Mouse (Mus musculus): ENCODE data around the gene Mettl7a1. TPM values are rescaled to one million over a fixed set of nuclear protein-coding genes. Genes with fewer than 3 reads are reported as not detected.
"Not testable (repeated sequence)": the region's sequence is repeated elsewhere in the genome, so short reads cannot be mapped to it uniquely, and the experiment has no call there.

Gene Mettl7a1
- polyA plus RNA-seq, 1 experiment from 2014 or later, result 19.0 TPM

DNA sequence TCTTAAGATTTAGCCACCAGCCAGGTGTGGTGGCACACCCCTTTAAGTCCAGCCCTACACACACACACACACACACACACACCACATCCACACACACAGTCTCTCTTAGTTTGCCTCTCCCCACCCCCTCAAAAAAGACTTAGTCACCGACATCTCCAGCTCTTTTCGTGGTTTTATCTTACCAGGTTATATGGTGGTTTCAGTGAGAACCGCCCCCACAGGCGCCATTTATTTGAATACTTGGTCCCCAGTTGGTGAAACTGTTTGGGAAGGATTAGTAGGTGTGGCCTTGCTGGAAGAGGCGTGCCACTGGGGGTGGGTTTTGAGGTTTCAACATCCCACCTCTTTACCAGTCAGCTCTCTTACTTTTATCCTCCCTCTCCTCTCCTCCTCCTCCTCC lies 6.1 kb upstream of the Mettl7a1 start:
- no peaks in the 10 kb centered on the region for H3K4me1 ChIP-seq (ENCODE audit: insufficient read depth, low read length)
- no peak overlapping the region for H3K27ac ChIP-seq (ENCODE audit: low read length)
- H3K9me3 ChIP-seq (ENCODE audit: low read length), result no peaks in the 10 kb centered on the region
- H3K36me3 ChIP-seq (ENCODE audit: insufficient read depth, low read length), result no peaks in the 10 kb centered on the region
- H3K4me2 ChIP-seq (replicated peaks; ENCODE audit: low read depth, low read length), result no peak overlapping the region
- 89% methylated on average over 5 of the region's 5 CpGs for WGBS
- ATAC-seq (ENCODE audit: low FRiP score, low TSS enrichment), result no peak
- H3K4me3 ChIP-seq (ENCODE audit: low read length), result no peak overlapping the region
- no peak overlapping the region for H3K9ac ChIP-seq (replicated peaks; ENCODE audit: low read length)
- H3K27me3 ChIP-seq (ENCODE audit: insufficient read depth, low read length), result no peaks in the 10 kb centered on the region

DNA sequence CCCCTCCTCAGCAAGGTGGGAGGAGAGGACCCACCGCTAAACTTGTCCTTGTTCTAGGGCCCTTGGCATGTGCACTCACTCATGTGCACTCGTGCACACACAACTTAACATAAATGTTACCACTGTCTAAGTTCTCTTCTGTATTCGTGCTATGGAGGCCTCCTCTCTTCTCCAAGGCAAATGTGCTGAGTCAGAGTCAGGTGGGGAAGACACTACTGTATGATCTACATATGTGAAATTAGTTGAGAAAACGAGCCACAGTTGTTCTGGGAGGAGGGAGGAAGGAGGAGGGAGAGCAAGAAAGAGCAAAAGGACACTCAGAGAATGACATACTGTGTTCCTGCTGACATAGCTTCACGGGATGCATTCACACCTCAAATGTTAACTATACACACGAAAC lies 3.4 kb upstream of the Mettl7a1 start:
- WGBS, result 69% methylated on average over 6 of the region's 6 CpGs
- H3K4me3 ChIP-seq (ENCODE audit: low read length), result no peak overlapping the region
- no peak overlapping the region for H3K4me2 ChIP-seq (replicated peaks; ENCODE audit: low read depth, low read length)
- no peak overlapping the region for H3K27ac ChIP-seq (ENCODE audit: low read length)
- no peaks in the 10 kb centered on the region for H3K27me3 ChIP-seq (ENCODE audit: insufficient read depth, low read length)
- H3K4me1 ChIP-seq (ENCODE audit: insufficient read depth, low read length), result peaks cover under 1% of the 10 kb centered on the region; the same call in 1 of the 2 replicates
- H3K9me3 ChIP-seq (ENCODE audit: low read length), result no peaks in the 10 kb centered on the region
- H3K36me3 ChIP-seq (ENCODE audit: insufficient read depth, low read length), result no peaks in the 10 kb centered on the region
- no peak overlapping the region for H3K9ac ChIP-seq (replicated peaks; ENCODE audit: low read length)
- no peak for ATAC-seq (ENCODE audit: low FRiP score, low TSS enrichment)

DNA sequence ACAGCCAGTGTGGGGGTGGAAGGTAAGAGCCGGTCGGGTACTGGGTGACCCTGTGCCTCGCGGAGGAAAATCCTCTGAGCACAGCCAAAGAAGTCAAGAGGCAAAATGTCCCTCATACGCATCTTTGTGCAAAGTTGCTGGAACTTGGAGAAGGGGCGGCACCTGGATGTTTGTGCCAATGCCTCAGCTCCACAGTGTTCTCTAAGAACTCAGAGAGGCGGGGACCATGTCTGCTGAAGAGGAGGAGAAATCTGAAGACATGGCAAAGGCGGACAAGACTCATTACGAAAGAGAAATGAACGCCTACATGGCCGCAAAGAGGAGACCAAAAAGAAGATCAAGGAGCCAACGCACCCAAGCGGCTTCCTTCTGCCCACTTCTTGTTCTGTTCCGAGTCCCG lies 2.4 kb upstream of the Mettl7a1 start:
- Histone ChIP-seq H3K4me2 (replicated peaks; ENCODE audit: low read depth, low read length) (no peak overlapping the region), H3K9me3 (ENCODE audit: low read length) (no peaks in the 10 kb centered on the region), H3K4me3 (ENCODE audit: low read length) (no peak overlapping the region), H3K36me3 (ENCODE audit: insufficient read depth, low read length) (no peaks in the 10 kb centered on the region), H3K9ac (replicated peaks; ENCODE audit: low read length) (no peak overlapping the region), H3K4me1 (ENCODE audit: insufficient read depth, low read length) (peaks cover 8% of the 10 kb centered on the region; the same call in 1 of the 2 replicates), H3K27ac (ENCODE audit: low read length) (no peak overlapping the region), H3K27me3 (ENCODE audit: insufficient read depth, low read length) (no peaks in the 10 kb centered on the region)
- 82% methylated on average over 15 of the region's 15 CpGs for WGBS
- no peak for ATAC-seq (ENCODE audit: low FRiP score, low TSS enrichment)

DNA sequence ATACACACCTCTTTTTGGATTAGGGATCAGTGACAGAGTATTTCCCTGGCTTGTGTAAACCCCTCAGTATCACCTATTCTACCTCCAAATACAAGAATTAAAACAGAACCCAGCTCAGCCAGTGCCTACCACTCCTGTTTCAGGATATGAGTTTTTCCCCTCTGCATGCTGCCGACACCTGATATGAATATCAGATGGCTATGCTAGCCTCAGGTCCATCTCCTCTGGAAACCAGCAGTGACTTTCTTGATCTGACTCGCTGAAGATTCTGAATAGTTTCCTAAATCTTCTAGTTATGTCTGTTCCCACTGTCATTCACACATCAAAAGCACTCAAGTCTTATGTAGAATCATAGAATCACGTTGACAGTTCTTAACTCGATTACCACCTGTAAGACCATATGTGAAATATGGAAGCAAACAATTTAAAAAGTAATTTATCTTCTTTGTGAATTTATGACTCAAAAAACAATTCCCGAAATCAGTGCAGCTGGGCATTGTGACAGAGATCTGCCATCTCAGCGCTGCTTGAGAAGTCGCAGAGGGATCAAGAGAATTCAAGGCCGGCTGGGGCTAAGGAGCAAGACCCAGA lies 417 bp upstream of the Mettl7a1 start:
- no peak for ATAC-seq (ENCODE audit: low FRiP score, low TSS enrichment)
- Histone ChIP-seq H3K36me3 (ENCODE audit: insufficient read depth, low read length) (no peaks in the 10 kb centered on the region), H3K27ac (ENCODE audit: low read length) (peak overlapping the region; percentile 92), H3K27me3 (ENCODE audit: insufficient read depth, low read length) (no peaks in the 10 kb centered on the region), H3K4me3 (ENCODE audit: low read length) (peak overlapping the region; percentile 59), H3K4me1 (ENCODE audit: insufficient read depth, low read length) (peaks cover 8% of the 10 kb centered on the region; the same call in 1 of the 2 replicates), H3K9ac (replicated peaks; ENCODE audit: low read length) (no peak overlapping the region), H3K4me2 (replicated peaks; ENCODE audit: low read depth, low read length) (peak overlapping the region; percentile 77), H3K9me3 (ENCODE audit: low read length) (no peaks in the 10 kb centered on the region)
- 40% methylated on average over 8 of the region's 8 CpGs for whole genome bisulfite sequencing

DNA sequence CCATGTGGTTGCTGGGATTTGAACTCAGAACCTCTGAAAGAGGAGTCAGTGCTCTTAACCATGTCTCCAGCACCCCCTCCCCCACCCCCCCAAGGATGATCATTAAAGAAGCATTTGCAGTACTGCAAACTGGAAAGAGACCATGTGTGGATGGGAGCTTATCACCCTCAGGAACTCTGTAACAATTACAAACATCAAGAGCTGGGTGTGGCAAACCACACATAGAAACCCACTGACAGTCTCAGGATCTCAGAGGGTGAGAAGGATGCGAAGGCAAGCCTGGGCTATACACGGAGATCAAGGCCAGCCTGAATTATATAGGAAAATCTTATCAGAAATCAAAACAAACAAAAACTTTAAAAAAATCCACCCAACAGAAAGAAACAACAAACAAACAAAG lies 2.3 kb downstream of the Mettl7a1 start:
- Histone ChIP-seq H3K4me2 (replicated peaks; ENCODE audit: low read depth, low read length) (peak overlapping the region; percentile 77; the same call in 1 of the 2 replicates), H3K9ac (replicated peaks; ENCODE audit: low read length) (no peak overlapping the region), H3K4me1 (ENCODE audit: insufficient read depth, low read length) (peaks cover 8% of the 10 kb centered on the region; the same call in 1 of the 2 replicates), H3K27me3 (ENCODE audit: insufficient read depth, low read length) (no peaks in the 10 kb centered on the region), H3K4me3 (ENCODE audit: low read length) (no peak overlapping the region), H3K9me3 (ENCODE audit: low read length) (no peaks in the 10 kb centered on the region), H3K36me3 (ENCODE audit: insufficient read depth, low read length) (no peaks in the 10 kb centered on the region), H3K27ac (ENCODE audit: low read length) (no peak overlapping the region)
- ATAC-seq (ENCODE audit: low FRiP score, low TSS enrichment), result no peak
- WGBS, result 80% methylated on average over 2 of the region's 2 CpGs

DNA sequence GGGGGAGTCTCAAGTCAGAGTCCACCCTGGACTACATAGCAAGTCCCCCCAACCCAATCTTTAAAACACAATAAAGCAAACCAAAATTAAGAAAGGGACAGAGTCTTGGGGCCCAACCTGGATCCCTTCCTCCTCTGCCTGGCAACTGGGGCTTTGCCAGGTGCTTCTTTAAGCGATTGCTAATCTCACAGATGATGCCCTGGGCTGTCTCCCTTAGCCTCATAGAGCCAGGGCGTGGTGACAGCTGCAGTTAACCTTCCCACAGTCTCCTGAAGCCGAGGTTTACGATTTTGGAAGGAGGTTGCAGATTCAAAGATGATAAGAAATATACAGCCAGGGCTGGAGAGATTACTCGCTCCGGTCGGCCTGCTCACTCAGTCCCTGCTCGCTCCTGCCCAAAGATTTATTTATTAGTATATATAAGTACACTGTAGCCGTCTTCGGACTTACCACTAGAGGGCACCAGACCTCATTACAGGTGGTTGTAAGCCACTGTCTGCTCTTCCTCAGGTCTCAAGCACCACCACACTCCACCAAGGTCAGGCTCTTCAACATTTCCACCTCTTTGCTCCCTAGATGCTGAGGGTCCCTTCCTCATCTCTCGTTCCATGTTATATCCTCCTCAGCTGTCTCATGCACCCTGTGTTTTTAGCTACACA lies 3.6 kb downstream of the Mettl7a1 start:
- H3K27me3 ChIP-seq (ENCODE audit: insufficient read depth, low read length); H3K4me3 ChIP-seq (ENCODE audit: low read length); H3K36me3 ChIP-seq (ENCODE audit: insufficient read depth, low read length); H3K4me1 ChIP-seq (ENCODE audit: insufficient read depth, low read length); H3K4me2 ChIP-seq (replicated peaks; ENCODE audit: low read depth, low read length); H3K27ac ChIP-seq (ENCODE audit: low read length); H3K9ac ChIP-seq (replicated peaks; ENCODE audit: low read length); H3K9me3 ChIP-seq (ENCODE audit: low read length): not testable (repeated sequence)
- WGBS, result 44% methylated on average over 11 of the region's 11 CpGs
- ATAC-seq (ENCODE audit: low FRiP score, low TSS enrichment), result peak; percentile 47; the same call in 1 of the 2 replicates

DNA sequence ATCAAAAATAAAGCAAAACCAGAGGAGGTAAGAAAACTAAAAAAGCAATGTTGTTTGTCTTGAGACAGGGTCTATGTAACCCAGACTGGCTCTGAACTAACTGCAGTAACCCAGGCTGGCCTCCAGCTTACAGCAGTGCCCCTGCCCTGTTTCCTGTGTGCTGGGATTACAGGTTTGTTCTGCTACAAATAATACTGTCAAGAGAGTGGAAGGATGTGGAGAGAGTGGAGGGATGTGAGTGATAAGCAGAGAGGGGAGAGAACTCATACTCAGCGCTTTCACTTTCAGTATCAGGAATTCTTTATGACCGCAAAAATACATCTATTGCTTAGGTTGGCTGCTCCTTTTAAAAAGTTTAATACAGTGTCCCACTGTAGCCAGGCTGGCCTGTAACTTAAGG lies 8.4 kb downstream of the Mettl7a1 start:
- H3K27ac ChIP-seq (ENCODE audit: low read length), result no peak overlapping the region
- no peaks in the 10 kb centered on the region for H3K4me1 ChIP-seq (ENCODE audit: insufficient read depth, low read length)
- H3K27me3 ChIP-seq (ENCODE audit: insufficient read depth, low read length), result no peaks in the 10 kb centered on the region
- 78% methylated on average over 2 of the region's 2 CpGs for WGBS
- 0 out of 2 replicates have a peak, but pooled peaks cover 3% of the 10 kb centered on the region for H3K9me3 ChIP-seq (ENCODE audit: low read length)
- H3K36me3 ChIP-seq (ENCODE audit: insufficient read depth, low read length), result peaks cover 4% of the 10 kb centered on the region; the same call in 1 of the 2 replicates
- no peak overlapping the region for H3K9ac ChIP-seq (replicated peaks; ENCODE audit: low read length)
- H3K4me3 ChIP-seq (ENCODE audit: low read length), result no peak overlapping the region
- no peak overlapping the region for H3K4me2 ChIP-seq (replicated peaks; ENCODE audit: low read depth, low read length)
- ATAC-seq (ENCODE audit: low FRiP score, low TSS enrichment), result no peak

DNA sequence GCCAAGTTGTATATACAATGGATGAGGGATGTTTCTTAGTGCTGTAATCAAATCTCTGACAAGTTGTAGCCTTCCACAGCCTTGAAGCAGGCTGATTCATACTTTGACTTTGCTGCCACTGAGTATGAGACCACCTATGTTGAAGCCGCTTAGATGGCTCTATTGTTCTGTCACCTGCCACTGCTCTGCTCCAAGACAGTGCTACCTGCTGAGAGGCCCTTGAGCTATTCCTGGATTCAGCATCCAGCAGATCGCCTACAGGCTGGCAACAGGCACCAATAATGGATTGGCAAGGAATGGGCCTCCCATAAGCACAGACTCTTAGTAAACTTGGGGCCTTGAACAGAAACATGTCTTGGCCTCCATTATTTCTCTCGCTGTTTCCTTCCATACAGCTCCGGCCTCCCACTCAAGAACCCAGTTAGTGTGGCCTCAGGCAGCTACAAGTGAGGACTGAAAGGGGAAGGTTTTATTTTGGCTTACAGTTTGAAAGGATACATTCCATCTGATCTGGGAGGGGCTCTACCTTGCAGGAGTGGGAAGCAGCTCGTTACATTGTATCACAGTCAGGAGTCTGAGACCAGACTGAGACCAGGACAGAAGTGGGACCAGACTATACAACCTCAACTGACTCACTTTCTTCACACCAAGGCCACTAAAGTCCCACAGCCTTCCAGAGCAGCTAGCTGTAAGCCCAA lies 10.7 kb downstream of the Mettl7a1 start:
- peaks cover 4% of the 10 kb centered on the region; the same call in 1 of the 2 replicates for H3K36me3 ChIP-seq (ENCODE audit: insufficient read depth, low read length)
- WGBS, result 92% methylated on average over 5 of the region's 5 CpGs
- no peak overlapping the region for H3K27ac ChIP-seq (ENCODE audit: low read length)
- no peaks in the 10 kb centered on the region for H3K27me3 ChIP-seq (ENCODE audit: insufficient read depth, low read length)
- H3K9me3 ChIP-seq (ENCODE audit: low read length), result 0 out of 2 replicates have a peak, but pooled peaks cover 3% of the 10 kb centered on the region
- no peak overlapping the region for H3K4me2 ChIP-seq (replicated peaks; ENCODE audit: low read depth, low read length)
- ATAC-seq (ENCODE audit: low FRiP score, low TSS enrichment), result no peak
- no peak overlapping the region for H3K9ac ChIP-seq (replicated peaks; ENCODE audit: low read length)
- no peaks in the 10 kb centered on the region for H3K4me1 ChIP-seq (ENCODE audit: insufficient read depth, low read length)
- no peak overlapping the region for H3K4me3 ChIP-seq (ENCODE audit: low read length)

DNA sequence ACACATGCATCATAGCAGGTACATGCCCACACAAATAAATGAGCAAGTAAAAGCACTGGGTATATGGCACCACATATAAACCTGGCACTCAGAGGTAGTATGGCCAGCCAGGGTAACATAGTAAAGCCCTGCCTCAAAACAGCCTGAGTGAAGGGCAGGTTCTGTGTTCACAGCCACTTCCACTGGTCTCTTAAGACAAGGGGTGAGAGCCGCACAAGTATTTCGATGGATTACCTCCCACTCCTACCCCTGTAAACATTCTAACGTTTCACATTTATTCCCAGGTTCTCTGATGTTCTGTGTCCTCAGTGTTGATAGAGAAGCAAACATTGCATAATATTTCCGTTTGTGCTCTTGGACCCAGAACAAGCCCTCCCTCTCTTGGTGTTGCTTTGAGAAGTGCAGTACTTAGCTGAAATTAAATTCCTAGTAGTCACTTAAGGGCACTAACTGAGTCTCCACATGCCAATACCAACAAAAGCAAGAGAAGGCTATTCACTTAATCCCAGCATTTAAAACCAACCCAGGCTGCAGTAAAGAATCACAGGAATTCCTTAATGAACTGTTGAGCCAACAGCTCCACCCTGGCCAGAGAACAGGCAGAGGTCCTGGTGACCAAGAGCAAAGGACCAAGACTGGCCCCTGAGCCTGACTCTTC lies 14.2 kb downstream of the Mettl7a1 start:
- not testable (repeated sequence) for H3K4me3 ChIP-seq (ENCODE audit: low read length); H3K4me1 ChIP-seq (ENCODE audit: insufficient read depth, low read length); H3K9me3 ChIP-seq (ENCODE audit: low read length); H3K36me3 ChIP-seq (ENCODE audit: insufficient read depth, low read length); H3K4me2 ChIP-seq (replicated peaks; ENCODE audit: low read depth, low read length); H3K27me3 ChIP-seq (ENCODE audit: insufficient read depth, low read length); ATAC-seq (ENCODE audit: low FRiP score, low TSS enrichment); H3K27ac ChIP-seq (ENCODE audit: low read length); H3K9ac ChIP-seq (replicated peaks; ENCODE audit: low read length)
- 51% methylated on average over 4 of the region's 4 CpGs for WGBS

Measured in kidney, embryonic 16.5 days (tissue).